Mouse (Mus musculus) cerebellum, postnatal 36 days (tissue): ENCODE results near the gene Fkbp6.

ENCODE experiments used
- DNase-seq, 2 experiments: peaks; one replicate each; pipeline ENCODE4 v3.0.0; 2021 to 2022; ENCODE audit warnings: mixed read lengths in 2 of 2

The Fkbp6 gene

GRCm38 (mm10) chr5:135351606-135352005 is 1.8 kb upstream of the Fkbp6 start:
- no peak for DNase-seq

GRCm38 (mm10) chr5:135347511-135348011 is 2.3 kb downstream of the Fkbp6 start:
- DNase-seq = no peak

GRCm38 (mm10) chr5:135346430-135346829 is 3.4 kb downstream of the Fkbp6 start:
- DNase-seq = no peak

- DNase-seq = no peak
Measured at GRCm38 (mm10) chr5:135345989-135346388, 3.9 kb downstream of the Fkbp6 start.

GRCm38 (mm10) chr5:135337575-135337974 is 12.3 kb downstream of the Fkbp6 start:
- DNase-seq = no peak

- DNase-seq = no peak
Measured at GRCm38 (mm10) chr5:135331161-135331560, 18.7 kb downstream of the Fkbp6 start.

- DNase-seq = no peak
Measured at GRCm38 (mm10) chr5:135330201-135330600, 19.6 kb downstream of the Fkbp6 start.

- no peak for DNase-seq
Measured at GRCm38 (mm10) chr5:135329471-135329870, 20.4 kb downstream of the Fkbp6 start.

GRCm38 (mm10) chr5:135326121-135326659 is 23.7 kb downstream of the Fkbp6 start:
- DNase-seq = no peak

GRCm38 (mm10) chr5:135322197-135322596 is 27.6 kb downstream of the Fkbp6 start:
- no peak for DNase-seq

- no peak for DNase-seq
Measured at GRCm38 (mm10) chr5:135319856-135320255, 30.0 kb downstream of the Fkbp6 start.

GRCm38 (mm10) chr5:135316177-135316576 is 33.7 kb downstream of the Fkbp6 start:
- no peak for DNase-seq

GRCm38 (mm10) chr5:135306321-135306965 is 43.4 kb downstream of the Fkbp6 start:
- no peak for DNase-seq

GRCm38 (mm10) chr5:135302454-135302853 is 47.4 kb downstream of the Fkbp6 start:
- no peak for DNase-seq

GRCm38 (mm10) chr5:135301916-135302315 is 47.9 kb downstream of the Fkbp6 start:
- DNase-seq = no peak

GRCm38 (mm10) chr5:135292001-135292400 is 57.8 kb downstream of the Fkbp6 start:
- DNase-seq = no peak

GRCm38 (mm10) chr5:135291193-135291592 is 58.7 kb downstream of the Fkbp6 start:
- DNase-seq = no peak

- DNase-seq = no peak
Measured at GRCm38 (mm10) chr5:135290703-135291102, 59.1 kb downstream of the Fkbp6 start.

- DNase-seq = no peak
Measured at GRCm38 (mm10) chr5:135286926-135287325, 62.9 kb downstream of the Fkbp6 start.

- peak; percentile 79 for DNase-seq
Measured at GRCm38 (mm10) chr5:135286185-135286584, 63.7 kb downstream of the Fkbp6 start.

GRCm38 (mm10) chr5:135285211-135285610 is 64.6 kb downstream of the Fkbp6 start:
- no peak for DNase-seq

- DNase-seq = no peak
Measured at GRCm38 (mm10) chr5:135280226-135280625, 69.6 kb downstream of the Fkbp6 start.

GRCm38 (mm10) chr5:135276597-135276996 is 73.2 kb downstream of the Fkbp6 start:
- no peak for DNase-seq

GRCm38 (mm10) chr5:135274663-135275396 is 75.0 kb downstream of the Fkbp6 start:
- DNase-seq = no peak
